Mouse (Mus musculus) megakaryocyte, embryonic 14.5 days (primary cell): ENCODE measurements at regions not wholly inside any gene's neighbourhood (a gene's known extent, or its start where the extent isn't known, plus 50 kb on each side); places are given as distances from the start of the nearest gene placed in this dataset.

Source experiments
- FLI1 ChIP-seq: IDR thresholded peaks from 2 replicates; pipeline ENCODE4 v1.6.1; 2012; ENCODE audit warnings: low read length, inconsistent platforms, mixed read lengths
- GATA1 ChIP-seq: IDR thresholded peaks from 3 replicates; pipeline ENCODE4 v1.6.1; 2012; ENCODE audit warnings: mixed read lengths, low read length, inconsistent platforms, borderline replicate concordance

DNA sequence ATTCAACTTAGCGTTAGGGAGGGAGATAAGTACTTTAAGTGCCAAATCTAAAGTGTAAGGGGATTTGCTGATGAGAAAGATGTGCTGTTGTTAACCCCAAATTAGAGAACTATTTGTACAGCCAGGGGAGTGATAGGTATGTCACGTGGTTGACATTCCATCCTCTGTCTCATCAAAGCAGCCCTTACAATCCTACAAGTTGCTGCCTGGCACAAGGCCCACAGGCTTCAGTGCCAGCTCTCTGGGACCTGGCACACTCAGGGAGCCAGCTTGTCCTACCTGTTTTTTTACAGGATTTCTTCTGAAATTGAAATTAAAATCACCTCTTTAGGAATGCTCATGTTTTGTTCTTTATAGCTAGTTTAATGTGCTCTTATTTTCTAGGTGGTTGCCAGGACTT lies 68.6 kb upstream of the Egln3 start:
- TF ChIP-seq GATA1, result no peak
- TF ChIP-seq FLI1, result no peak
